Mouse (Mus musculus) heart, embryonic 16.5 days (tissue): ENCODE data around the gene Snx9. TPM values are rescaled to one million over a fixed set of nuclear protein-coding genes. Genes with fewer than 3 reads are reported as not detected.
A peak's percentile ranks its signal among the peaks of the same experiment; 100 is the strongest.

Experiments
- ATAC-seq: fragments of 200-750 bp; cut with Nextera tagmentation; replicated peaks from 2 replicates; pipeline ENCODE4 v1.8.0; 2017; ENCODE audit warnings: moderate number of reproducible peaks; ENCODE audit not compliant: insufficient read depth, low FRiP score; ENCODE audit errors: extremely low read depth
- H3K27ac ChIP-seq: fragments of 300-500 bp; sonication (generic); 2 replicates; pipeline ENCODE4 v1.5.1; 2014; ENCODE audit warnings: mild to moderate bottlenecking, low read length, control low read depth, moderate library complexity
- H3K27me3 ChIP-seq: fragments of 300-500 bp; sonication (generic); 2 replicates; pipeline ENCODE4 v1.6.1; 2014; ENCODE audit warnings: low read length, mixed read lengths; ENCODE audit not compliant: control insufficient read depth, insufficient read depth
- H3K36me3 ChIP-seq: fragments of 300-500 bp; sonication (generic); 2 replicates; pipeline ENCODE4 v1.6.1; 2014; ENCODE audit not compliant: control insufficient read depth, insufficient read depth
- H3K4me1 ChIP-seq: fragments of 300-500 bp; sonication (generic); 2 replicates; pipeline ENCODE4 v1.6.1; 2014; ENCODE audit warnings: low read length, mixed read lengths; ENCODE audit not compliant: control insufficient read depth, insufficient read depth
- H3K4me2 ChIP-seq: fragments of 300-500 bp; sonication (generic); 2 replicates; pipeline ENCODE4 v1.6.1; 2014; ENCODE audit warnings: low read depth, mild to moderate bottlenecking, control low read depth, low read length
- H3K4me3 ChIP-seq: fragments of 300-500 bp; sonication (generic); 2 replicates; pipeline ENCODE4 v1.5.1; 2014; ENCODE audit warnings: mild to moderate bottlenecking, control low read depth, low read length
- H3K9ac ChIP-seq: fragments of 300-500 bp; sonication (generic); 2 replicates; pipeline ENCODE4 v1.6.1; 2014; ENCODE audit warnings: low read length, control low read depth
- H3K9me3 ChIP-seq: fragments of 300-500 bp; sonication (generic); replicated peaks from 2 replicates; pipeline ENCODE4 v1.6.1; 2016; ENCODE audit warnings: low read length; ENCODE audit not compliant: control insufficient read depth
- WGBS: fragments of 180-500 bp; shearing (Covaris S2); extraction: QIAGEN DNeasy Blood & Tissue Kit; methylation state at CpG from one replicate; pipeline ENCODE4 v1.1.7; 2014; 5-methylcytosine and 5-hydroxymethylcytosine counted together
- polyA plus RNA-seq: library from polyadenylated mRNA; unstranded; fragments of >200 nt; fragmentation: Nextera tagmentation; extraction: Ambion mirVana; gene quantifications from 2 replicates; pipeline ENCODE4 v1.2.1, GENCODE M21; 2015

Gene Snx9
- polyA plus RNA-seq, 1 experiment from 2014 or later = 19.4 TPM

- Histone ChIP-seq H3K27me3 (no peaks in the 10 kb centered on the region), H3K9ac (0 out of 2 replicates have a peak overlapping the region, but pooled peaks have one; percentile 0), H3K4me1 (peaks cover 45% of the 10 kb centered on the region), H3K27ac (peak overlapping the region; percentile 30), H3K36me3 (no peaks in the 10 kb centered on the region), H3K4me2 (peak overlapping the region; percentile 37), H3K4me3 (no peak overlapping the region), H3K9me3 (no peaks in the 10 kb centered on the region)
- no peak; the same call in 1 of the 2 replicates for ATAC-seq
- 56% methylated on average over 20 of the region's 20 CpGs for WGBS
Measured at GRCm38 (mm10) chr17:5976221-5977055, 135.3 kb downstream of the Snx9 start.

DNA sequence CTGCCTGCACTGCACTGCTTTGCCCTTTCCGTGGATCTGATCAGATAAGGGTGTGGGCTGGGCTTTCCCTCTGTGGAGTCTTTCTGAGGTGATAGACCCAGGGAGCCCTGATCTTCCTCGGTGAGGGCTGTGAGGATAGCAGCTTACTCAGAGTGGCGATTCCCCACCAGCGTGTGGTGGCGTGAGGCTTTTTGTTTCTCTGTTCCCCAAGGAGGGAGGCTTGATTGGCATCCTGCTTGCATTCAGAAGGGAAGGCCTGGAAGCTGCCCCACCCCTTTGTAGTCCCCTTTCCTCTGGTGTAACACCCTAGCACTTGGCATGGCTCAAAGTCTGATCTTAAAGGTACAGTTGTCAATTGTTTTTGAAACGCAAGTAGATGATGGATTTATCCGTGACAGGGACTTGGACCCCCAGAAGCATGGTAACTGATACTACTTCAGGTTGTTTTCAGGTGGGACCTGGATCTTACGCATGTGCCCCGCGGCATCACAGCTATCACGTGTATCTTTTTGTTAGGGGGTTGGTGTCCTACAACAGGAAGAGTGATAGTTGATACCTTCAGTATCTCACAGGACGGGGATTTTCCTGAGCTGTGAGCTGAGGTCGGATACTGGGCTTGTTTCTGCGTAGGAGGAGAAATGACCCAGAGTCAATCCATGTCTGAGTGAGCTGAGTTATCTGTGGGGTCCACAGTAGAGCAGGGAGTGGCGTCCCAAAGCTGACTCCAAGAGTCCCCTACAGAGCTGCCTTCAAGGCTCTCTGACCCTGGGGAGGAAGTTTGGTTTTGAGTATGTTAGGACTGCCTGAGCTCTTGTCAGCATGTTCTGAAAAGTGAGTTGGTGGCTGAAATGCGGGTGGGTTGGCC lies 136.2 kb downstream of the Snx9 start:
- H3K4me1 ChIP-seq = peaks cover 47% of the 10 kb centered on the region
- peak; percentile 25 for ATAC-seq
- WGBS = 47% methylated on average over 16 of the region's 16 CpGs
- H3K27me3 ChIP-seq = no peaks in the 10 kb centered on the region
- peak overlapping the region; percentile 69 for H3K27ac ChIP-seq
- 0 out of 2 replicates have a peak overlapping the region, but pooled peaks have one; percentile 0 for H3K9ac ChIP-seq
- no peaks in the 10 kb centered on the region for H3K36me3 ChIP-seq
- peak overlapping the region; percentile 37 for H3K4me2 ChIP-seq
- H3K4me3 ChIP-seq = no peak overlapping the region
- no peaks in the 10 kb centered on the region for H3K9me3 ChIP-seq

GRCm38 (mm10) chr17:5977921-5978504 lies 136.9 kb downstream of the Snx9 start:
- no peaks in the 10 kb centered on the region for H3K9me3 ChIP-seq
- H3K36me3 ChIP-seq = no peaks in the 10 kb centered on the region
- H3K27ac ChIP-seq = peak overlapping the region; percentile 69
- no peak for ATAC-seq
- peak overlapping the region; percentile 40 for H3K9ac ChIP-seq
- H3K4me2 ChIP-seq = peak overlapping the region; percentile 8
- WGBS = 69% methylated on average over 8 of the region's 8 CpGs
- H3K27me3 ChIP-seq = no peaks in the 10 kb centered on the region
- H3K4me1 ChIP-seq = peaks cover 53% of the 10 kb centered on the region
- H3K4me3 ChIP-seq = no peak overlapping the region

GRCm38 (mm10) chr17:5978505-5979077 lies 137.5 kb downstream of the Snx9 start:
- no peak for ATAC-seq
- Histone ChIP-seq H3K36me3 (no peaks in the 10 kb centered on the region), H3K27ac (peak overlapping the region; percentile 69), H3K4me1 (peaks cover 59% of the 10 kb centered on the region), H3K27me3 (no peaks in the 10 kb centered on the region), H3K9ac (peak overlapping the region; percentile 40), H3K4me3 (no peak overlapping the region), H3K9me3 (no peaks in the 10 kb centered on the region), H3K4me2 (peak overlapping the region; percentile 8; the same call in 1 of the 2 replicates)
- WGBS = 38% methylated on average over 10 of the region's 10 CpGs

DNA sequence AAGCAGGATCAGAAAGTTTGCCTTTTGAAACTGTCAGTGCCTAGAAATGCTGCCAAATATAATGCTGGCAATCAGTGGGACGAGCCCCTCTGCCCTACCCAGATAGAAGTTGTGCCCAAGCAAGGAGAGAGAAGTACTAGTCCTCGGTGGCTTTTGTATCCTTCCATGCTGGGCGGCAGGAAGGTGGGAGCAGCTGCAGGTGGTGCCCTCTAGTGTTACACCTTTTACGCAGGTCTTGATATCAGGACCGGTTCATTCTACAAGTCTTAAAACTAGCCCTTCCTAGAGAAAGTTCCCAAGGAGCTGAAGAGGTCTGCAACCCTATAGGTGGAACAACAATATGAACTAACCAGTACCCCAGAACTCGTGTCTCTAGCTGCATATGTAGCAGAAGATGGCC lies 139.7 kb downstream of the Snx9 start:
- Histone ChIP-seq H3K4me2 (no peak overlapping the region), H3K27ac (no peak overlapping the region), H3K4me3 (no peak overlapping the region), H3K36me3 (no peaks in the 10 kb centered on the region), H3K27me3 (no peaks in the 10 kb centered on the region), H3K4me1 (peaks cover 58% of the 10 kb centered on the region), H3K9me3 (no peaks in the 10 kb centered on the region), H3K9ac (no peak overlapping the region)
- ATAC-seq = no peak
- 51% methylated on average over 6 of the region's 6 CpGs for WGBS

Other genes with a start within 250 kb of the Snx9 start
- 4.2 and 5.3 TPM in 2 replicates for gene Synj2, start 100.0 kb downstream of the Snx9 start, polyA plus RNA-seq
- 4.7 and 5.3 TPM in 2 replicates for gene Serac1, start 238.4 kb downstream of the Snx9 start, polyA plus RNA-seq
- 128 and 134 TPM in 2 replicates for gene Gtf2h5, start 238.5 kb downstream of the Snx9 start, polyA plus RNA-seq